Mouse (Mus musculus) E14TG2a.4 (cell line): ENCODE measurements around the gene Trpv4.
A peak's percentile ranks its signal among the peaks of the same experiment; 100 is the strongest.

Experiments
- H3K27me3 ChIP-seq: 2 replicates; pipeline ENCODE4 v1.6.1; 2014; ENCODE audit warnings: low read length, control low read depth; ENCODE audit not compliant: insufficient read depth
- H3K36me3 ChIP-seq: 2 replicates; pipeline ENCODE4 v1.6.1; 2014; ENCODE audit warnings: low read length, control low read depth; ENCODE audit not compliant: insufficient read depth
- H3K4me1 ChIP-seq: replicated peaks from 2 replicates; pipeline ENCODE4 v1.6.1; 2014; ENCODE audit warnings: low read depth, low read length, control low read depth
- H3K4me3 ChIP-seq: replicated peaks from 2 replicates; pipeline ENCODE4 v1.5.1; 2014; ENCODE audit warnings: mild to moderate bottlenecking, low read length
- H3K9me3 ChIP-seq: 2 replicates; pipeline ENCODE4 v1.6.1; 2014; ENCODE audit warnings: low read length, control low read depth
- CTCF ChIP-seq: conservative IDR thresholded peaks from 2 replicates; pipeline ENCODE4 v1.5.1; 2014; ENCODE audit warnings: low read length
- NANOG ChIP-seq: IDR thresholded peaks from 2 replicates; pipeline ENCODE4 v1.6.1; 2014; ENCODE audit warnings: borderline replicate concordance, low read length, mixed read lengths
- POU5F1 ChIP-seq: IDR thresholded peaks from 2 replicates; pipeline ENCODE4 v1.6.1; 2014; ENCODE audit warnings: low read length, borderline replicate concordance

Trpv4 gene

GRCm38 (mm10) chr5:114631336-114631735, 26.9 kb downstream of the Trpv4 start:
- TF ChIP-seq NANOG (no peak), POU5F1 (no peak), CTCF (peak; percentile 79)
- no peak overlapping the region for H3K4me3 ChIP-seq
- H3K9me3 ChIP-seq = peaks cover 5% of the 10 kb centered on the region; the same call in 1 of the 2 replicates
- peaks cover 18% of the 10 kb centered on the region for H3K27me3 ChIP-seq
- peaks cover 47% of the 10 kb centered on the region for H3K4me1 ChIP-seq
- no peaks in the 10 kb centered on the region for H3K36me3 ChIP-seq

- Histone ChIP-seq H3K27me3 (0 out of 2 replicates have a peak, but pooled peaks cover 7% of the 10 kb centered on the region), H3K9me3 (peaks cover 5% of the 10 kb centered on the region; the same call in 1 of the 2 replicates), H3K4me3 (no peak overlapping the region), H3K4me1 (peaks cover 42% of the 10 kb centered on the region), H3K36me3 (no peaks in the 10 kb centered on the region)
- TF ChIP-seq NANOG (no peak), POU5F1 (no peak), CTCF (peak; percentile 82)
These were observed 32.6 kb downstream of the Trpv4 start for GRCm38 (mm10) chr5:114625590-114625989.

GRCm38 (mm10) chr5:114620305-114620704, 37.9 kb downstream of the Trpv4 start:
- Histone ChIP-seq H3K27me3 (peaks cover 9% of the 10 kb centered on the region; the same call in 1 of the 2 replicates), H3K4me1 (peaks cover 53% of the 10 kb centered on the region), H3K4me3 (no peak overlapping the region), H3K36me3 (no peaks in the 10 kb centered on the region), H3K9me3 (no peaks in the 10 kb centered on the region)
- TF ChIP-seq CTCF (peak; percentile 97), NANOG (no peak), POU5F1 (no peak)

- H3K4me1 ChIP-seq = peaks cover 64% of the 10 kb centered on the region
- no peaks in the 10 kb centered on the region for H3K9me3 ChIP-seq
- H3K4me3 ChIP-seq = no peak overlapping the region
- TF ChIP-seq POU5F1 = no peak
- no peak for TF ChIP-seq NANOG
- TF ChIP-seq CTCF = peak; percentile 98
- no peaks in the 10 kb centered on the region for H3K36me3 ChIP-seq
- peaks cover 9% of the 10 kb centered on the region; the same call in 1 of the 2 replicates for H3K27me3 ChIP-seq
These were observed 39.4 kb downstream of the Trpv4 start for GRCm38 (mm10) chr5:114618851-114619250.

- no peak for TF ChIP-seq CTCF
- no peak for TF ChIP-seq POU5F1
- TF ChIP-seq NANOG = no peak
- Histone ChIP-seq H3K36me3 (no peaks in the 10 kb centered on the region), H3K4me3 (peak overlapping the region; percentile 20; the same call in 1 of the 2 replicates), H3K4me1 (peaks cover 71% of the 10 kb centered on the region), H3K27me3 (peaks cover 15% of the 10 kb centered on the region; the same call in 1 of the 2 replicates), H3K9me3 (no peaks in the 10 kb centered on the region)
These were observed 40.4 kb downstream of the Trpv4 start for GRCm38 (mm10) chr5:114617809-114618208.

GRCm38 (mm10) chr5:114616336-114617061, 41.7 kb downstream of the Trpv4 start:
- peaks cover 16% of the 10 kb centered on the region for H3K27me3 ChIP-seq

GRCm38 (mm10) chr5:114614863-114615262, 43.4 kb downstream of the Trpv4 start:
- H3K27me3 ChIP-seq = peaks cover 29% of the 10 kb centered on the region
- TF ChIP-seq NANOG (no peak), CTCF (no peak), POU5F1 (no peak)

More at GRCm38 (mm10) chr5:114616336-114617061, 41.7 kb downstream of the Trpv4 start:
- Histone ChIP-seq H3K36me3 (no peaks in the 10 kb centered on the region), H3K9me3 (no peaks in the 10 kb centered on the region), H3K4me3 (0 out of 2 replicates have a peak overlapping the region, but pooled peaks have one; percentile 30), H3K4me1 (peaks cover 70% of the 10 kb centered on the region)
- TF ChIP-seq POU5F1 (no peak), CTCF (no peak)

GRCm38 (mm10) chr5:114611968-114612608, 46.1 kb downstream of the Trpv4 start:
- TF ChIP-seq POU5F1 = no peak
- TF ChIP-seq NANOG = no peak
- TF ChIP-seq CTCF = peak; percentile 67
- Histone ChIP-seq H3K9me3 (no peaks in the 10 kb centered on the region), H3K4me1 (peaks cover 72% of the 10 kb centered on the region), H3K4me3 (peak overlapping the region; percentile 75), H3K27me3 (peaks cover 31% of the 10 kb centered on the region), H3K36me3 (no peaks in the 10 kb centered on the region)

More at GRCm38 (mm10) chr5:114614863-114615262, 43.4 kb downstream of the Trpv4 start:
- Histone ChIP-seq H3K4me3 (no peak overlapping the region), H3K4me1 (peaks cover 82% of the 10 kb centered on the region), H3K9me3 (no peaks in the 10 kb centered on the region), H3K36me3 (no peaks in the 10 kb centered on the region)

GRCm38 (mm10) chr5:114611256-114611655, 47.0 kb downstream of the Trpv4 start:
- TF ChIP-seq NANOG = no peak
- TF ChIP-seq CTCF = no peak
- TF ChIP-seq POU5F1 = no peak
- no peaks in the 10 kb centered on the region for H3K9me3 ChIP-seq
- H3K36me3 ChIP-seq = no peaks in the 10 kb centered on the region
- H3K27me3 ChIP-seq = peaks cover 31% of the 10 kb centered on the region
- H3K4me3 ChIP-seq = peak overlapping the region; percentile 75
- peaks cover 71% of the 10 kb centered on the region for H3K4me1 ChIP-seq
